Mouse (Mus musculus): Measurements from ENCODE around the gene Rev1.

- no peak for TF ChIP-seq MAFK (IDR thresholded peaks at IDR 0.05; ENCODE audit: insufficient read depth, low read depth, low read length)
- TF ChIP-seq CHD2 (IDR thresholded peaks at IDR 0.05; ENCODE audit: low read depth, low read length), result no peak
- TF ChIP-seq ZC3H11A (IDR thresholded peaks at IDR 0.05; ENCODE audit: borderline replicate concordance, low read depth, low read length), result no peak
- TF ChIP-seq ZNF384 (IDR thresholded peaks at IDR 0.05; ENCODE audit: low read depth, low read length), result no peak
- TF ChIP-seq HCFC1 (IDR thresholded peaks at IDR 0.05; ENCODE audit: borderline replicate concordance, insufficient read depth, low read length), result no peak
These were observed 114.9 kb downstream of the Rev1 start for GRCm38 (mm10) chr1:38014551-38015203.

All from ES-E14 (cell line).